Mouse (Mus musculus): Measurements from ENCODE around the gene Zfyve21. TPM values are rescaled to one million over a fixed set of nuclear protein-coding genes. Genes with fewer than 3 reads are reported as not detected.

Gene Zfyve21
- polyA plus RNA-seq, 1 experiment from 2014 or later: 76.8 TPM

GRCm38 (mm10) chr12:111813111-111813765, 732 bp upstream of the Zfyve21 start:
- no peaks in the 10 kb centered on the region for H3K27me3 ChIP-seq (ENCODE audit: control insufficient read depth, insufficient read depth, low read depth, low read length)
- H3K9ac ChIP-seq (ENCODE audit: low read depth, low read length): peak overlapping the region; percentile 74
- no peaks in the 10 kb centered on the region for H3K9me3 ChIP-seq (replicated peaks; ENCODE audit: control insufficient read depth, low read length)
- peak overlapping the region; percentile 86 for H3K4me3 ChIP-seq (ENCODE audit: low read depth, low read length)
- H3K36me3 ChIP-seq (ENCODE audit: control insufficient read depth, insufficient read depth): peaks cover 7% of the 10 kb centered on the region
- ATAC-seq (ENCODE audit: low read depth): no peak
- peak overlapping the region; percentile 87 for H3K4me2 ChIP-seq (ENCODE audit: low read depth, low read length)
- 3% methylated on average over 27 of the region's 27 CpGs for WGBS (ENCODE audit: insufficient replicate concordance)
- peak overlapping the region; percentile 60; the same call in 1 of the 2 replicates for H3K27ac ChIP-seq (ENCODE audit: low read length)
- peaks cover 61% of the 10 kb centered on the region for H3K4me1 ChIP-seq (ENCODE audit: control insufficient read depth, low read depth, low read length)

- peak overlapping the region; percentile 78 for H3K4me3 ChIP-seq (ENCODE audit: low read depth, low read length)
- H3K9me3 ChIP-seq (replicated peaks; ENCODE audit: control insufficient read depth, low read length): no peaks in the 10 kb centered on the region
- ATAC-seq (ENCODE audit: low read depth): no peak
- H3K4me2 ChIP-seq (ENCODE audit: low read depth, low read length): peak overlapping the region; percentile 82
- H3K27me3 ChIP-seq (ENCODE audit: control insufficient read depth, insufficient read depth, low read depth, low read length): no peaks in the 10 kb centered on the region
- 0 out of 2 replicates have a peak, but pooled peaks cover 6% of the 10 kb centered on the region for H3K36me3 ChIP-seq (ENCODE audit: control insufficient read depth, insufficient read depth)
- H3K27ac ChIP-seq (ENCODE audit: low read length): peak overlapping the region; percentile 96
- peak overlapping the region; percentile 83 for H3K9ac ChIP-seq (ENCODE audit: low read depth, low read length)
- 14% methylated on average over 19 of the region's 19 CpGs for WGBS (ENCODE audit: insufficient replicate concordance)
- peaks cover 63% of the 10 kb centered on the region for H3K4me1 ChIP-seq (ENCODE audit: control insufficient read depth, low read depth, low read length)
Measured at GRCm38 (mm10) chr12:111814769-111815762, 1.1 kb downstream of the Zfyve21 start.

- Histone ChIP-seq H3K27ac (ENCODE audit: low read length) (peak overlapping the region; percentile 96), H3K36me3 (ENCODE audit: control insufficient read depth, insufficient read depth) (0 out of 2 replicates have a peak, but pooled peaks cover 6% of the 10 kb centered on the region), H3K27me3 (ENCODE audit: control insufficient read depth, insufficient read depth, low read depth, low read length) (no peaks in the 10 kb centered on the region), H3K4me3 (ENCODE audit: low read depth, low read length) (peak overlapping the region; percentile 78), H3K4me1 (ENCODE audit: control insufficient read depth, low read depth, low read length) (peaks cover 60% of the 10 kb centered on the region), H3K9me3 (replicated peaks; ENCODE audit: control insufficient read depth, low read length) (no peaks in the 10 kb centered on the region), H3K4me2 (ENCODE audit: low read depth, low read length) (peak overlapping the region; percentile 82), H3K9ac (ENCODE audit: low read depth, low read length) (peak overlapping the region; percentile 46)
- ATAC-seq (ENCODE audit: low read depth): no peak
- WGBS (ENCODE audit: insufficient replicate concordance): 52% methylated on average over 13 of the region's 13 CpGs
Measured at GRCm38 (mm10) chr12:111816528-111816927, 2.6 kb downstream of the Zfyve21 start.

GRCm38 (mm10) chr12:111816967-111817366, 3.0 kb downstream of the Zfyve21 start:
- Histone ChIP-seq H3K36me3 (ENCODE audit: control insufficient read depth, insufficient read depth) (0 out of 2 replicates have a peak, but pooled peaks cover 6% of the 10 kb centered on the region), H3K9ac (ENCODE audit: low read depth, low read length) (peak overlapping the region; percentile 46), H3K27ac (ENCODE audit: low read length) (peak overlapping the region; percentile 96), H3K4me1 (ENCODE audit: control insufficient read depth, low read depth, low read length) (peaks cover 60% of the 10 kb centered on the region), H3K9me3 (replicated peaks; ENCODE audit: control insufficient read depth, low read length) (no peaks in the 10 kb centered on the region), H3K4me3 (ENCODE audit: low read depth, low read length) (peak overlapping the region; percentile 78), H3K4me2 (ENCODE audit: low read depth, low read length) (peak overlapping the region; percentile 82), H3K27me3 (ENCODE audit: control insufficient read depth, insufficient read depth, low read depth, low read length) (no peaks in the 10 kb centered on the region)
- ATAC-seq (ENCODE audit: low read depth): peak; percentile 17
- WGBS (ENCODE audit: insufficient replicate concordance): 7% methylated on average over 9 of the region's 9 CpGs

- ATAC-seq (ENCODE audit: low read depth): no peak
- no peak overlapping the region for H3K4me3 ChIP-seq (ENCODE audit: low read depth, low read length)
- no peaks in the 10 kb centered on the region for H3K27me3 ChIP-seq (ENCODE audit: control insufficient read depth, insufficient read depth, low read depth, low read length)
- H3K4me2 ChIP-seq (ENCODE audit: low read depth, low read length): peak overlapping the region; percentile 82
- 62% methylated on average over 8 of the region's 8 CpGs for WGBS (ENCODE audit: insufficient replicate concordance)
- peaks cover 7% of the 10 kb centered on the region; the same call in 1 of the 2 replicates for H3K36me3 ChIP-seq (ENCODE audit: control insufficient read depth, insufficient read depth)
- H3K4me1 ChIP-seq (ENCODE audit: control insufficient read depth, low read depth, low read length): peaks cover 53% of the 10 kb centered on the region
- H3K9ac ChIP-seq (ENCODE audit: low read depth, low read length): no peak overlapping the region
- H3K9me3 ChIP-seq (replicated peaks; ENCODE audit: control insufficient read depth, low read length): no peaks in the 10 kb centered on the region
- H3K27ac ChIP-seq (ENCODE audit: low read length): peak overlapping the region; percentile 96
Measured at GRCm38 (mm10) chr12:111817991-111818390, 4.0 kb downstream of the Zfyve21 start.

GRCm38 (mm10) chr12:111819936-111820335, 6.0 kb downstream of the Zfyve21 start:
- Histone ChIP-seq H3K27ac (ENCODE audit: low read length) (no peak overlapping the region), H3K4me1 (ENCODE audit: control insufficient read depth, low read depth, low read length) (peaks cover 47% of the 10 kb centered on the region), H3K9me3 (replicated peaks; ENCODE audit: control insufficient read depth, low read length) (no peaks in the 10 kb centered on the region), H3K9ac (ENCODE audit: low read depth, low read length) (no peak overlapping the region), H3K36me3 (ENCODE audit: control insufficient read depth, insufficient read depth) (peaks cover 26% of the 10 kb centered on the region), H3K27me3 (ENCODE audit: control insufficient read depth, insufficient read depth, low read depth, low read length) (no peaks in the 10 kb centered on the region), H3K4me2 (ENCODE audit: low read depth, low read length) (no peak overlapping the region), H3K4me3 (ENCODE audit: low read depth, low read length) (no peak overlapping the region)
- no peak for ATAC-seq (ENCODE audit: low read depth)
- 74% methylated on average over 8 of the region's 8 CpGs for WGBS (ENCODE audit: insufficient replicate concordance)

- Histone ChIP-seq H3K9ac (ENCODE audit: low read depth, low read length) (no peak overlapping the region), H3K27ac (ENCODE audit: low read length) (no peak overlapping the region), H3K4me1 (ENCODE audit: control insufficient read depth, low read depth, low read length) (peaks cover 40% of the 10 kb centered on the region)
Measured at GRCm38 (mm10) chr12:111820708-111821107, 6.7 kb downstream of the Zfyve21 start.

GRCm38 (mm10) chr12:111821931-111822330, 8.0 kb downstream of the Zfyve21 start:
- H3K9ac ChIP-seq (ENCODE audit: low read depth, low read length): no peak overlapping the region

More at GRCm38 (mm10) chr12:111820708-111821107, 6.7 kb downstream of the Zfyve21 start:
- Histone ChIP-seq H3K27me3 (ENCODE audit: control insufficient read depth, insufficient read depth, low read depth, low read length) (no peaks in the 10 kb centered on the region), H3K36me3 (ENCODE audit: control insufficient read depth, insufficient read depth) (peaks cover 34% of the 10 kb centered on the region), H3K9me3 (replicated peaks; ENCODE audit: control insufficient read depth, low read length) (no peaks in the 10 kb centered on the region), H3K4me2 (ENCODE audit: low read depth, low read length) (no peak overlapping the region), H3K4me3 (ENCODE audit: low read depth, low read length) (no peak overlapping the region)
- ATAC-seq (ENCODE audit: low read depth): no peak
- WGBS (ENCODE audit: insufficient replicate concordance): 59% methylated on average over 7 of the region's 7 CpGs

More at GRCm38 (mm10) chr12:111821931-111822330, 8.0 kb downstream of the Zfyve21 start:
- peaks cover 27% of the 10 kb centered on the region for H3K4me1 ChIP-seq (ENCODE audit: control insufficient read depth, low read depth, low read length)
- H3K27me3 ChIP-seq (ENCODE audit: control insufficient read depth, insufficient read depth, low read depth, low read length): no peaks in the 10 kb centered on the region
- H3K36me3 ChIP-seq (ENCODE audit: control insufficient read depth, insufficient read depth): peaks cover 46% of the 10 kb centered on the region
- no peak overlapping the region for H3K4me3 ChIP-seq (ENCODE audit: low read depth, low read length)
- 76% methylated on average over 4 of the region's 4 CpGs for WGBS (ENCODE audit: insufficient replicate concordance)
- no peaks in the 10 kb centered on the region for H3K9me3 ChIP-seq (replicated peaks; ENCODE audit: control insufficient read depth, low read length)
- H3K27ac ChIP-seq (ENCODE audit: low read length): no peak overlapping the region
- no peak for ATAC-seq (ENCODE audit: low read depth)
- no peak overlapping the region for H3K4me2 ChIP-seq (ENCODE audit: low read depth, low read length)

All from liver, embryonic 16.5 days (tissue).